Mouse (Mus musculus): ENCODE measurements at regions not wholly inside any gene's neighbourhood (a gene's known extent, or its start where the extent isn't known, plus 50 kb on each side); places are given as distances from the start of the nearest gene placed in this dataset.
A peak's percentile ranks its signal among the peaks of the same experiment; 100 is the strongest.

- Histone ChIP-seq H3K36me3 (no peaks in the 10 kb centered on the region), H3K27ac (no peak overlapping the region), H3K9me3 (replicated peaks) (no peaks in the 10 kb centered on the region), H3K4me1 (no peaks in the 10 kb centered on the region), H3K4me2 (no peak overlapping the region), H3K27me3 (no peaks in the 10 kb centered on the region), H3K9ac (no peak overlapping the region), H3K4me3 (replicated peaks) (no peak overlapping the region)
- 61% methylated on average over 3 of the region's 3 CpGs for WGBS
- ATAC-seq (replicated peaks; ENCODE audit: low FRiP score), result no peak
Observed at GRCm38 (mm10) chr4:99394244-99394643, 98.5 kb downstream of the Gm12689 start.

- Histone ChIP-seq H3K4me2 (no peak overlapping the region), H3K9me3 (replicated peaks) (no peaks in the 10 kb centered on the region), H3K27me3 (0 out of 2 replicates have a peak, but pooled peaks cover 4% of the 10 kb centered on the region), H3K9ac (no peak overlapping the region), H3K27ac (no peak overlapping the region), H3K4me1 (no peaks in the 10 kb centered on the region), H3K36me3 (no peaks in the 10 kb centered on the region), H3K4me3 (replicated peaks) (no peak overlapping the region)
- WGBS, result 56% methylated on average over 7 of the region's 7 CpGs
- no peak for ATAC-seq (replicated peaks; ENCODE audit: low FRiP score)
Observed at GRCm38 (mm10) chr4:99407466-99407865, 111.8 kb downstream of the Gm12689 start.

GRCm38 (mm10) chr4:99423449-99423848 is 127.7 kb downstream of the Gm12689 start:
- Histone ChIP-seq H3K4me1 (no peaks in the 10 kb centered on the region), H3K27me3 (no peaks in the 10 kb centered on the region), H3K4me2 (no peak overlapping the region), H3K9me3 (replicated peaks) (no peaks in the 10 kb centered on the region), H3K27ac (peak overlapping the region; percentile 62), H3K4me3 (replicated peaks) (no peak overlapping the region), H3K9ac (no peak overlapping the region), H3K36me3 (no peaks in the 10 kb centered on the region)
- no peak for ATAC-seq (replicated peaks; ENCODE audit: low FRiP score)
- WGBS, result 66% methylated on average over 1 of the region's 1 CpGs

- Histone ChIP-seq H3K4me2 (peak overlapping the region; percentile 64), H3K9ac (no peak overlapping the region), H3K27me3 (no peaks in the 10 kb centered on the region), H3K9me3 (replicated peaks) (no peaks in the 10 kb centered on the region), H3K27ac (no peak overlapping the region), H3K4me3 (replicated peaks) (peak overlapping the region; percentile 37), H3K36me3 (no peaks in the 10 kb centered on the region), H3K4me1 (0 out of 2 replicates have a peak, but pooled peaks cover 8% of the 10 kb centered on the region)
- WGBS, result 32% methylated on average over 28 of the region's 28 CpGs
- ATAC-seq (replicated peaks; ENCODE audit: low FRiP score), result peak; percentile 86
Observed at GRCm38 (mm10) chr4:99445077-99445754, 149.5 kb downstream of the Gm12689 start.

GRCm38 (mm10) chr4:99445755-99446128 is 150.0 kb downstream of the Gm12689 start:
- ATAC-seq (replicated peaks; ENCODE audit: low FRiP score), result 0 out of 2 replicates have a peak, but pooled peaks have one; percentile 40
- WGBS, result 62% methylated on average over 9 of the region's 9 CpGs

GRCm38 (mm10) chr4:99458984-99459383 is 163.3 kb downstream of the Gm12689 start:
- no peak for ATAC-seq (replicated peaks; ENCODE audit: low FRiP score)
- Histone ChIP-seq H3K36me3 (no peaks in the 10 kb centered on the region), H3K9me3 (replicated peaks) (no peaks in the 10 kb centered on the region), H3K4me3 (replicated peaks) (no peak overlapping the region), H3K4me2 (peak overlapping the region; percentile 42; the same call in 1 of the 2 replicates), H3K4me1 (peaks cover 7% of the 10 kb centered on the region), H3K27me3 (peaks cover 4% of the 10 kb centered on the region; the same call in 1 of the 2 replicates), H3K9ac (no peak overlapping the region), H3K27ac (no peak overlapping the region)
- 73% methylated on average over 4 of the region's 4 CpGs for WGBS

More at GRCm38 (mm10) chr4:99445755-99446128, 150.0 kb downstream of the Gm12689 start:
- Histone ChIP-seq H3K4me1 (0 out of 2 replicates have a peak, but pooled peaks cover 8% of the 10 kb centered on the region), H3K36me3 (no peaks in the 10 kb centered on the region), H3K9ac (no peak overlapping the region), H3K27ac (no peak overlapping the region), H3K4me2 (peak overlapping the region; percentile 64), H3K9me3 (replicated peaks) (no peaks in the 10 kb centered on the region), H3K4me3 (replicated peaks) (peak overlapping the region; percentile 37), H3K27me3 (no peaks in the 10 kb centered on the region)

GRCm38 (mm10) chr4:99459436-99459835 is 163.7 kb downstream of the Gm12689 start:
- Histone ChIP-seq H3K27me3 (peaks cover 4% of the 10 kb centered on the region; the same call in 1 of the 2 replicates), H3K27ac (no peak overlapping the region), H3K9me3 (replicated peaks) (no peaks in the 10 kb centered on the region), H3K4me1 (peaks cover 7% of the 10 kb centered on the region), H3K4me2 (peak overlapping the region; percentile 42), H3K36me3 (no peaks in the 10 kb centered on the region), H3K4me3 (replicated peaks) (no peak overlapping the region), H3K9ac (no peak overlapping the region)
- ATAC-seq (replicated peaks; ENCODE audit: low FRiP score), result peak; percentile 82
- WGBS, result 5% methylated on average over 14 of the region's 14 CpGs

- H3K27me3 ChIP-seq, result no peaks in the 10 kb centered on the region
- no peak overlapping the region for H3K4me2 ChIP-seq
- H3K4me1 ChIP-seq, result peaks cover 3% of the 10 kb centered on the region; the same call in 1 of the 2 replicates
- H3K4me3 ChIP-seq (replicated peaks), result no peak overlapping the region
- 57% methylated on average over 9 of the region's 9 CpGs for WGBS
- H3K36me3 ChIP-seq, result no peaks in the 10 kb centered on the region
- no peaks in the 10 kb centered on the region for H3K9me3 ChIP-seq (replicated peaks)
- H3K9ac ChIP-seq, result no peak overlapping the region
- ATAC-seq (replicated peaks; ENCODE audit: low FRiP score), result no peak; the same call in 1 of the 2 replicates
- H3K27ac ChIP-seq, result no peak overlapping the region
Observed at GRCm38 (mm10) chr4:99465493-99465892, 169.8 kb downstream of the Gm12689 start.

GRCm38 (mm10) chr4:99475701-99476218 is 180.1 kb downstream of the Gm12689 start:
- 43% methylated on average over 11 of the region's 11 CpGs for WGBS
- H3K4me1 ChIP-seq, result no peaks in the 10 kb centered on the region
- no peak overlapping the region for H3K9ac ChIP-seq
- H3K36me3 ChIP-seq, result no peaks in the 10 kb centered on the region
- no peaks in the 10 kb centered on the region for H3K9me3 ChIP-seq (replicated peaks)
- no peak overlapping the region for H3K4me3 ChIP-seq (replicated peaks)
- no peak for ATAC-seq (replicated peaks; ENCODE audit: low FRiP score)
- H3K4me2 ChIP-seq, result no peak overlapping the region
- no peaks in the 10 kb centered on the region for H3K27me3 ChIP-seq
- H3K27ac ChIP-seq, result no peak overlapping the region

GRCm38 (mm10) chr4:99484271-99484670 is 171.8 kb upstream of the Foxd3 start:
- H3K27ac ChIP-seq, result no peak overlapping the region
- H3K36me3 ChIP-seq, result no peaks in the 10 kb centered on the region
- no peak overlapping the region for H3K4me3 ChIP-seq (replicated peaks)
- WGBS, result 66% methylated on average over 4 of the region's 4 CpGs
- ATAC-seq (replicated peaks; ENCODE audit: low FRiP score), result no peak
- no peaks in the 10 kb centered on the region for H3K9me3 ChIP-seq (replicated peaks)
- H3K27me3 ChIP-seq, result no peaks in the 10 kb centered on the region
- H3K4me2 ChIP-seq, result no peak overlapping the region
- H3K9ac ChIP-seq, result no peak overlapping the region
- no peaks in the 10 kb centered on the region for H3K4me1 ChIP-seq

- Histone ChIP-seq H3K9me3 (replicated peaks) (no peaks in the 10 kb centered on the region), H3K36me3 (no peaks in the 10 kb centered on the region), H3K27ac (no peak overlapping the region), H3K4me2 (no peak overlapping the region), H3K9ac (no peak overlapping the region), H3K27me3 (no peaks in the 10 kb centered on the region), H3K4me1 (no peaks in the 10 kb centered on the region), H3K4me3 (replicated peaks) (no peak overlapping the region)
- ATAC-seq (replicated peaks; ENCODE audit: low FRiP score), result no peak
- WGBS, result 73% methylated on average over 12 of the region's 12 CpGs
Observed at GRCm38 (mm10) chr4:99491536-99492514, 164.3 kb upstream of the Foxd3 start.

Measured in kidney, embryonic 15.5 days (tissue).